Mouse (Mus musculus): Measurements from ENCODE around the gene Kmt2b.

DNA sequence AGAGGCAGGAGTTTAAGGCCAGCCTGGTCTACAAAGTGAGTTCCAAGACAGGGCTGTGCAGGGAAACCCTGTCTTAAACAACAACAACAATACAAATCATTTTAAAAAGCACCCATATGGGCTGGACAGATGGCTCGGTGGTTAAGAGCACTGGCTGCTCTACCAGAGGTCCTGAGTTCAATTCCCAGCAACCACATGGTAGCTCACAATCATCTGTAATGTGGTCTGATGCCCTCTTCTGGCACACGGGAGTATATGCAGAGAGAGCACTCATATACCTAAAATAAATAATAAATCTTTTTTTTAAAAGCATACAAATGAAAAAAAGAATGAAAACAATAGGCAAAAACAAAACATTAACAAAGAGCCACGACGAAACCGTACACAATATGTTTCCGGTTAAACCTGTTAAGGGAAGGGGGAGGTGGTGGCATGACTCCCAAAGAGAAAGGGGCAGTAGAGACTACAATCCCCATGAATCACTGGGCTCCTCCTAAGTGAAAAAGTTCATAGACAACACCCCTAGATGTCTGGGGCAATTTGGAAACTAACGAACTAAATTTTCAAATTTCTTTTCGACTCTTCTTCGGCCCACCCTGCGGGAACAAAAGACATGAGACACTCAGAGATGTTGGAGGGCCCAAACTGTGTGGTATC lies 37.0 kb downstream of the Kmt2b start:
- TF ChIP-seq CTCF (IDR thresholded peaks at IDR 0.05; ENCODE audit: extremely low read depth, insufficient read length, insufficient replicate concordance, low read depth, low read length) (peak; percentile 41; the same call in 1 of the 2 replicates), POLR2A (IDR thresholded peaks at IDR 0.05; ENCODE audit: low read depth, low read length) (no peak)

Data from small intestine, adult 2 months (tissue).